Mouse (Mus musculus): ENCODE data around the gene Platr17.
"Not testable (repeated sequence)": the region's sequence is repeated elsewhere in the genome, so short reads cannot be mapped to it uniquely, and the experiment has no call there.

- TF ChIP-seq CTCF (IDR thresholded peaks at IDR 0.05; ENCODE audit: low read depth), result peak; percentile 58
- not testable (repeated sequence) for TF ChIP-seq EP300 (IDR thresholded peaks at IDR 0.05; ENCODE audit: low read depth)
Measured at GRCm38 (mm10) chr17:33875797-33876196, 29.1 kb upstream of the Platr17 start.
